Mouse (Mus musculus) mouse embryonic stem cell (cell line): ENCODE results near the gene Toe1.

Experiments
- in situ Hi-C, 2 experiments: fragments of 300-500 bp; cut with MboI; formaldehyde crosslinking; loops; 1 replicate in 1 of 2; 3 replicates in 1 of 2; pipeline ENCODE4 v1.14.3; 2019 to 2020; ENCODE audit warnings: low sequenced_read_pairs in 2 of 2, low pct_unique_long_range_greater_than_20kb in 1 of 2, mixed read lengths in 1 of 2; ENCODE audit not compliant: unreplicated experiment in 1 of 2

Gene Toe1

DNA sequence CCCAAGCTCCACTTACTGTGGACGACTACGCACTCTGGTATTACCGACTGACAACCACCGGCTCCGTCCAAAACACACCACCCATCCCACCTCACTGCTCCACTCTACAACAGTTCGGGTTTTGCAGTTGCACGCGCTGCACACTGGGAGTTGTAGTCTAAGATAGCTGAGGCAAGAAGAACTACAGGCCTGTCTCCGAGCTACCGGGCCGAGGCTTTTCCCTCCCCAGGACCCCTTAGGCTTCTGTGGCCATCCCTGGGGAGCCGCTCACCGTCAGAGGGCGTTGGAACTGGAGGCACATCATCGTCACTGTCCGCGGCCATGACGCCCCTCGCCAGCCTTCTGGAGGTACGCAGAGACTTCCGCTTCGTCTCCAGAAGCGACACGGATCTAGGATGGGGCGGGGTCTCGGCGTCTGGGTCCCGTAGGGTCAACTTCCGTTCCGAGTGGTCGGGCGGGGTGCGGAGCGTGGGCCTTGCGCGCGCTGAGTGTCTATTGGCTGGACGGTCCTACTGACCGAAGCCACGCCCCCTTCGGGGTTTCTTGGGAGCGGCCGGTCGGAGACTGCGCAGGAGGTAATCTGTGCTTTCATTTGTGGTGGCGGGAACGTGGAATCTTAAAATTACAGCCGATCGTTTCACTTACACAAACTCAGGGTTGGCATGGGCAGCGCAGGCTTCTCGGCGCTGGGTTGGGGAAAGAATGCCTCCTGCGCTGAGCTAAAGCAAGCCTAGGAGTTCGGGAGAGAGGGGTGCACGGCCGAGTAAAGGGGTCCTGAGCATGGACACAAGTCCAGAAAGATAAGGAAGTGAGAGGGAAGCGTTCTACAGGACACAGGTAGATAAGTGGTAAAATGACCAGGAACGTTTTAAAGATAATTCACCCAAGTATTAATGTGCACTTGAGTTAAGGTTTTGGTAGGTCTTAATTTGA lies at the start of gene Toe1, which contains the start of gene Mutyh:
TSS of gene Toe1 (minus strand) at position 444 of the 933 bp plus-strand sequence.
TSS of gene Mutyh (plus strand) at position 527 of the 933 bp plus-strand sequence.
- in situ Hi-C loops = loop anchor here in 1 of 2 experiments (25.0 kb wide), 1 partner anchor 330 kb away; the partner anchor contains the start of genes Btbd19, Plk3 and Tctex1d4

DNA sequence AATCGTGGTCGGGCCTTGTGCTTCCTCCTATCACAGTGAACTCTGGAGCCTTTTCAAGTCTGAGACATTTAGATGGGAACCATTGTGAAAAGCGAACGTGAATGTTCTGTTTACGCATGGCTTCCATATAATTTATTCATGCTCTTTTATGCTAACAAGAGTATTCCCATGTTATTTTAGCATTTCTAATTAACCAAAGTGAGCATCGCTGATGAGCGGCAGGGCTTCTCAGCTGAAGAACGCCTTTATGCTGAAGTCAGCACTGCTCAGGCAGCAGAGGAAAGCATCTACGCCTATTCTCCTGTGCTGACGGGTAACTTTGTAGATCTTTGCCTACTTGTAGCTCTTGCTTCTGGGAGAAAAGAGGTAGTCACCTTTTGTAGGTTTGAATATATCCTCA lies 49.8 kb upstream of the Toe1 start:
- in situ Hi-C loops = no loop called here

DNA sequence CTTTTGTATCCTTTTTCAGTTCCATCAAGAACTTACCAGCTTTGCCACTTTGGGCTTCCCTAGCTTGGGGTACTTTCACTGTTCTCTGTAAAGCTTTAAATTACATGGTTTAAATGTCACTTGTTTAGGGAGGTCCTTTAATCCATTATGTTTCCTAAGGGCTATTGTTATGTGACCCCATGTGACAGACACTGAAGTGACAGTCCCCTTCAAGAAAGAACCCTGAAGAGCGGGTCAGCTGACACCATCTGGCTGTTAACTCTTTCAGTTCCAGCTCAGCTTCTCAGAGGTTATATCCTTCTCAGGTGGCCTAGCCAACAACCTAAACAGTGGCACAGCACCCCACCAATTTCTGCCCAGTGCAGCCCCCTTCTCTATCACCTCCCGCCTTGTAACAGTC lies 46.8 kb upstream of the Toe1 start:
- in situ Hi-C loops = no loop called here

DNA sequence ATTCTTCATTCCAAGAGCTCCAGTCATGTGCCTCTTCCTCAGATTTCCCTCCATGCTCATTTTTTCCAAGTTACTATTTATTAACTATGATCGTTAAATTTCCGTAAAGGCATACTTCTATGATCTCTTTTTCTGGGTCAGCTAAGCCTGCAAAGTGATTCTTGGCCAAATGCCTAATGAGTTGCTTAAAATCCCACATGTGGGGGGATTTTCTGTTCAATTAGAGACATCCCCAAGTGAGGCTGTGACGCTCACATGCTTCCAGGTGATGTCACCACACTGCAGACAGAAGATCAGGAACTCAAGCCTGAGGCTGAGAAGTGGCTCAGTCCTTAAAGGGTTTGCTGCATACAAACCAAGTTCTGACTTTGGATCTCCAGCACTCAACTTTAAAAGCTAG lies 42.5 kb upstream of the Toe1 start:
- in situ Hi-C loops = loop anchor here in 1 of 2 experiments (25.0 kb wide), 1 partner anchor 287 kb away; the partner anchor contains the start of genes Btbd19, Plk3 and Tctex1d4

DNA sequence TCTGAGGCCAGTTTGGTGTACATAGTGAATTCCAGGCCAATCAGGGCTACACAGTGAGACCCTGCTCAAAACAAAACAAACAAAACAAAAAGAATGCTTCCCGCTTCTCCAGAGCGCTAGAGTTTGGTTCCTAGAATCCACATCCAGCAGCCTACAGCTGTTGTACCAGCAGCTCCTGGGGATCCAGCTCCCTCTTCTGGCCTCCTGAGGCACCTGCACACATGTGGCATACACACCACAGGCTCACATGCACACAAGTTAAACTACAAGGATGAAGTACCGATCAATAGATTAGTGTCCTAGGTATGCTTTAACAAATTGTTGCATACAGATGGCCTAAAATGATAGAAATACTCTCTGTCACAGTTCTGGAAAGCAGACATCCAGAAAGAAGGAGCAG lies 36.9 kb upstream of the Toe1 start:
- in situ Hi-C loops = loop anchor here in 1 of 2 experiments (25.0 kb wide), 1 partner anchor 293 kb away; the partner anchor contains the start of genes Btbd19, Plk3 and Tctex1d4

DNA sequence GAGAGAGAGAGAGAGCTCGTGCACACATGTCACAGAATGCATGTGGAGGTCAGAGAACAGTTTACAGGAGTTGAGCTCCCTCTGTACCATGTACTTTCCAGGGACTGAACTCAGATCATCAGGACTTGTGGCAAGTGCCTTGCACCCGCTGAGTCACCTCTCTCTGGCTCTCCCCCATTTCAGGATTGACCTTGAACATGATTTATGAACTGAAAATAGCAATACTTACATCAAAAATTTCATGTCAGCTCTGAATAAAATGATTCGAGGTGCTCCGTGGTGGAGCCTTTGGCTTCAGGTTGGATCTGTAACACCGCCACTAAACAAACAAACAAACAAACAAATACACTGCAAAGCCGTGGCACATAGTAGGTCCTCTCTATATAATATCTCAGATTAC lies 33.4 kb upstream of the Toe1 start:
- in situ Hi-C loops = loop anchor here in 1 of 2 experiments (25.0 kb wide), 1 partner anchor 296 kb away; the partner anchor contains the start of genes Btbd19, Plk3 and Tctex1d4

DNA sequence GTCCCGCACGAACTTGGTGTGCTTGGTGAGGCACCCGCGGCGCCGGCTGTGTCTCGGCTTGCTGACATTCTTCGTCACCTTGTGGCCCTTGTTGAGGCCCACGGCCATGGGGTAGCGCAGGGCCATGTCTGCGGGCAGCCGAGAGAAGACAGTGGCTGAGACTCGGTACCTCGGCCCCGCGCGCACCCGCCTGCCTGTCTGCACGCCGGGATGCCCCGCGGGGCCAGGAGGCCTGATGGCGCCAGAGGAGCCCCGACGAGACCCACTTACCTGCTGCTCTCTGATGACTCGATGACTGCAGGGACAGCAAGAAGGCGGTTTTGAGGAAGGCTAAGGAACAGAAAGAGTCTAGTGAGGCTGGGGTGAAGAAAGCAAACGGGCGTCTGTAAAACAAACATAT lies 32.7 kb upstream of the Toe1 start:
- in situ Hi-C loops = loop anchor here in 1 of 2 experiments (25.0 kb wide), 1 partner anchor 297 kb away; the partner anchor contains the start of genes Btbd19, Plk3 and Tctex1d4

DNA sequence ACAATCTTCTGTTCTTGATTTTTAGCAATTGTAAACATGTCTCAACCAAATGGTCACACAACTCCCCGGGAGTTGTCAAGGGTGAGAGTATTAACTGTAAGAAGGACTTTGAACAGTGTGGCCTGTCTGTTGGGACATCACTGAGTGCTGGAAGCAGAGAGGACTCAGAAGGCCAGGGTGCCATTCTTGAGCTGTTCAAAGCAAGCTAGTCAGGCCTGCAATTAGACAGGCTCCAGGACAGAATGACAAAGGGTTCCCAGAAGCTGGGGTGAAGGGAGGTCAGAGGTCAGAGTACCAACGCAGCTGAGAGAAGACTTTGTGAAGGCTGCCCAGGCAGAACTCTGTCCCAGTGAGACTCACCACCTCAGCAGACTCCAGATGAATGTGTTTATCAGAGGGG lies 31.6 kb upstream of the Toe1 start:
- in situ Hi-C loops = loop anchor here in 1 of 2 experiments (25.0 kb wide), 1 partner anchor 298 kb away; the partner anchor contains the start of genes Btbd19, Plk3 and Tctex1d4

DNA sequence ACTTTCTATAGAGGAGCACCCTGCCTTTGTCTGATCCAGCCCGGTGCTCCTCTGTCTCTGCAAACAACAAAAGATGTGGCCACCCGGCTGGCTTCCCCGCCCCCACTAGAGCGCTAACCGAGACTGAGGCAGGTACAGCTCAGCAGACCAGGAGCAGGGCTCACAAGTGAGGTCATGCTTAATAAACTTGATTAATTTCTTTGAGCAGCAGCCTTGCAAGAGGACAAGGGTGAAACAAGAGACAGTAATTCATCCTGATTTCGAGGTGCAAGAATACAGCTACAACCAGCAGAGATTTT lies 22.6 kb upstream of the Toe1 start:
- in situ Hi-C loops = loop anchor here in 1 of 2 experiments (25.0 kb wide), 1 partner anchor 307 kb away; the partner anchor contains the start of genes Btbd19, Plk3 and Tctex1d4

DNA sequence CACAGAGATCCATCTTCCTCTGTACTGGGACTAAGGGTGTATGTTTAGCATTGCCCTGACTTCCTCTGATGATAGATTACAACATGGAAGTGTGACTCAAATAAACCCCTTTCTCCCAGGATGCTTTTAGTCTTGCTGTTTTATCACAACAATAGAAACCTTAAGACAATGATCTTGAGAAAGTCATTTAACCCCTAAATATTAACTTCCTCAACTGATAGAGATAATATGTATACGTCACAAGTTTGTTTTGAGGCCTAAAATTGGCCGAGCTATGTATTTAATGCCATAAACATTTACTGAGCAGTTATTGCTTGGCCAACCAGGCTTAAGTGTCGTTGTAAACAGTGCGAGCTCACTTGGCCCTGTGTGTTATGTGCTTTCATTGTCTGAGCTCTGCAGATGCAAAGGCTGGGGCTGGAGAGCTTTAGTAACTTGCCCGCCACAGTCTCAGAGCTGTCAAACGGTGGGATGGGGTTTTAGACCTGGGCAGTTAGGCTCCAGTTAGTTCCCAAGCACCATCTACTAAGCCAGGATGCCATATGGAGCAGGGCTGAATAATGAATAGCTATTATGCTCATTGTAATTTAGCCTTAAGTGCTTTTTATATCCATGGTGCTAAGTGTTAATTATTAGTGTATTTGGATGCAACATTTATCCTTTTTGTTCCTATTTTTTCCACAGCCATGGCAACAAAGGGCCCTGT lies 22.1 kb upstream of the Toe1 start:
- in situ Hi-C loops = loop anchor here (5.0 to 25.0 kb wide), 2 partner anchors 163 to 308 kb away; partner anchors contain the start of genes Urod (in 2 of the 2), Btbd19 (in 1 of the 2), Plk3 (in 1 of the 2) and Tctex1d4 (in 1 of the 2)

DNA sequence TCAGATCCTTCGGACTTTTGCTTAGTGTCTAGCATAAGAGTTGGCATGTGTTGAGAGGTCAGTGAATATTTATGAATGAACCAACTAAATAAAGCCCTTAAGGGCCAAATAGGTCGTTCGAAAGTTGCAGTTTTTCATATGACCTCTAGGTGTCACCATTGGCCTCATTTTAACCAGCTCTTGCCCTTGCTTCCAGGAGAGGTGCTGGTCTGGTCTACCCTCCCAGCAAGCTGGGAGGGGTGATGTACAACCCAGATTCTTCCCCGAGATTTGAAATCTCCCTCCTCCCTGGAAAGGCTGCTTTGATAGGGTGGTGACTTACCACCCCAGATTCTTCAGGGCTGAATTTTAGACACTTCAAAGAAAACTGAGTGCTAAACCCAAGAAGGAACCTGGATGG lies 20.4 kb upstream of the Toe1 start:
- in situ Hi-C loops = loop anchor here (5.0 to 25.0 kb wide), 2 partner anchors 164 to 309 kb away; partner anchors contain the start of genes Urod (in 2 of the 2), Btbd19 (in 1 of the 2), Plk3 (in 1 of the 2) and Tctex1d4 (in 1 of the 2)

DNA sequence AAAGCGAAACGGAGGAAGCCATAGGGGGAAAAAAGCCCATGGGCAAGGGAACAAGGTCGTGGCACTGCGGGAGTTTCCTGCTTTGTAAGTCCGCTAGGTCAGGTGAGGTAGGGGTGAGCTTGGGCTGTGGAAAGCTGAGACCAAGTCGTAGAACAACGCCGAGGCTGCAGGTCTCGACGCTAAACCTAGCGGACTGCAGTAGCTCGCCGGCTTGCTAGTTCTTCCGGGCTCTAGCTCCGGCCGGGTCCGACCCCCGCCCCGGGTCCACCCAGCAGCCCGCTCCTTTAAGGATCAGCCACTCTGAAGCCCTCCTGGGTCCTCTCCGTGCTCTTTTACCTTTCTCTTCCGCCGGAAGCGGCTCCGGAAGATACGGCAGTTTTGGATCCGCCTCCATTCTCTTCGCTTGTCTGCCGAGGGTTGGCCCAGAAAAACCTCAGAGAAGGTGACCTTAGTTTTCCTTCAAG lies 17.1 kb upstream of the Toe1 start:
- in situ Hi-C loops = loop anchor here (5.0 to 25.0 kb wide), 2 partner anchors 168 to 313 kb away; partner anchors contain the start of genes Btbd19 (in 2 of the 2), Plk3 (in 2 of the 2), Tctex1d4 (in 2 of the 2) and Urod (in 2 of the 2)

DNA sequence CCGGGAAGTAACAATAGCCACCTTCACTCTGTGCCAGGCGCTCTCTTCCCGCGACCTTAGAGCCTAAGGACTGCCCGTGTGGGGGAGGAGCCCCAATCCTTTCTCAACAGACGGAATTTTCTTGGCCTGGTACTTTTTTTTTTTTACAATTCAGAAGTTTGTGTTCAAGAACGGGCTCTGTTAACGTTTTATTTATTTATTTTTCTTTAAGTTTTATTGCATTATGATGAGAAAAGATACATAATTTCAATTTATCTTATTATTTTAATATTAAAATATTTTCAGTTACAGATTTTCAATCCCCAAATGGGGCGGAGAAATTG lies 14.2 kb upstream of the Toe1 start, which contains the start of gene Hpdl:
TSS of gene Hpdl (minus strand) at position 14 of the 323 bp plus-strand sequence.
- in situ Hi-C loops = loop anchor here in 1 of 2 experiments (25.0 kb wide), 1 partner anchor 316 kb away; the partner anchor contains the start of genes Btbd19, Plk3 and Tctex1d4

DNA sequence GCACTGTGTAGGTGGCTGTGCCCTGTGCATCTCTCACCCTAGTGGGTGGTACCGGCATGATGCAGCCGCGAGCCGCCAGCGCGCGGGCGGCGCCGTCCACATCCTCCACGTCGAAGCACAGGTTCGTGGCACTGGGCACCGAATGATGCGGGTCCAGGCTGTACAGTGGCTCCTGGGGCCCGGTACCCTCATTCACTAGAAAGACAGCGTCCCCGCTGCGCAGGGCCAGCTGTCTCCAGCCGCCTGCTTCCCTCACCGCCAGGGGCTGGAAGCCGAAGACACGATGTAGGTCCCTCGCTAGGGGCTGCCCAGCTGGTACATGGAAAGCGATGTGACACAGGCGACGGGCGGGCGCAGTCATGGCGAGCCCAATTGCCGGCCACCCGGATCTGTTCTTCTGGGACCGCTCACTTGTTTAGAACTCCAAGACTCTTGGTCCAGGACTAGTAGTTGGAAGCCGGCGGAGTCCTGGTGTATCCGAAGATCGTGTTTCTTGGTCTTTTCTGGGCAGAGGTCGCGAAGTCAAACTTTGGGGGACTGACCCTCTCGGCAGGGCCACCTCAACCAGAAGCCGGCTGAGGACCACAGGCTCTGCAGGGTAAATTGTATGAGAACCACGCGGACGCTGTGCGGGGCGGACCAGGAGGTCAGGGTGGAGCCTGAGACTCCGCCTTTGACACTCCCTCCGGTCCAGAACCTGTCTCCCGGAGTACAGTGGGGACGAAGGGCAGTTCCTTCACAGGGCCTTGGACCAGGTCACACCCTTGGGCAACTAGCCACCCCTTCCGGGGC lies 13.7 kb upstream of the Toe1 start:
- in situ Hi-C loops = loop anchor here in 1 of 2 experiments (25.0 kb wide), 1 partner anchor 316 kb away; the partner anchor contains the start of genes Btbd19, Plk3 and Tctex1d4

DNA sequence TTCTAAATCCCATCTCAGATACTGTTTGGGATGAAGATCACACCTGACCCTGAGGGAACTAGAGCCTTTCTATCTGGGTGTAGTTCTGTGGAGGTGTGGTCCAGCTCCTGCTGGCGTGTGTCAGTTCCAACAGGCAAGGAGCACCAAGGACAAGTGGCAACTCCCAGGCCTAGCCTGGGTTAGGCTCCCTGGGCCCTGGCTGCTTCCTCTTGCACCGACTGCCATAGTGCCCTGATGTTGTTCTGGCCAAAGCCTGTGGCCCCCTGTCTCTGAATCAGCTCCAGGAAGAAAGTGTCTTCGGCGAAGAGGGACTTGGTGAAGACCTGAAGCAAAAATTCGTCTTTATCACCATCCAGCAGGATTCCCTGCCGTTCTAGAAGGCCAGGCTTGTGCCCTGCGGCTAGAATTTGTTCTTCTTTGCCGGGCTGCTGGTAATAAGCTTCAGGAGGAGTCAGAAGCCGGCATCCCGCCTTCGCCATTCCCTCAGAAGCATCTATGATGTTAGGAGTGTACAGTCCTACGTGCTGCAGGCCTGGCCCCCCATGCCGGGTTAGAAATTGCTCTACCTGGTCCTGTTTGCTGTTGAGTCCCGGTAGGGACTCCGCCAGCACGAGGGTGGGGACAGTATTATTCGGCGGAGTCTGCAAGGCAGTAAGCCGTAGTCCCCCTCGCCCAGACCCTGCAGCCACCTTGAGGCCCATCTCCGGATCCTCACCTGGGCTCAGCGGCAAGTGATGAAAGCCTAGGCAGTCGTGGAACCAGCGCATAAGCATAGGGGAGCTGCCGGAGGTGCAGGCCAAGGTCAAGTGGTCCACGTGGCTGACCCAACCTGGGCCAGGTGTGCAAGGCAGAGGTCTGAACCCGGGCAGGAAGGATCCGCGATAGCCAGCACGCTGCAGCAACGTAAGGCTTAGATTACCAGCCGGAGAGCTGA lies 12.8 kb upstream of the Toe1 start:
- in situ Hi-C loops = loop anchor here in 1 of 2 experiments (25.0 kb wide), 1 partner anchor 317 kb away; the partner anchor contains the start of genes Btbd19, Plk3 and Tctex1d4

DNA sequence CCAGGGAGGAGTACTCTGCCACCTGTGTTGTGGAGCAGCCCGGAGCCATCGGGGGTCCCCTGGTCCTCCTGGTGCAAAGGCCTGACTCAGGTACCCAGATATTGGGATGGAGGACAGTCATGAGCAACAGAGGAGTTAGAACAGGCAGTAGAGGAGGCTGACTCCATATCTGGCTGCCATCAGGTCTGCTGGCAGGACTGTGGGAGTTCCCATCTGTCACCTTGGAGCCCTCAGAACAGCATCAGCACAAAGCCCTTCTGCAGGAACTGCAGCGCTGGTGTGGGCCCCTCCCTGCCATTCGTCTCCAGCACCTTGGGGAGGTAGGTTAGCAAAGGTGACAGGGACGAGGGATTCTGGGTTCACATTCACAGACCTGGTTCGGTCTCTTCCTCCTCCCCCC lies 10.0 kb upstream of the Toe1 start:
- in situ Hi-C loops = loop anchor here in 1 of 2 experiments (25.0 kb wide), 1 partner anchor 320 kb away; the partner anchor contains the start of genes Btbd19, Plk3 and Tctex1d4
